In the genomic region with DNA sequence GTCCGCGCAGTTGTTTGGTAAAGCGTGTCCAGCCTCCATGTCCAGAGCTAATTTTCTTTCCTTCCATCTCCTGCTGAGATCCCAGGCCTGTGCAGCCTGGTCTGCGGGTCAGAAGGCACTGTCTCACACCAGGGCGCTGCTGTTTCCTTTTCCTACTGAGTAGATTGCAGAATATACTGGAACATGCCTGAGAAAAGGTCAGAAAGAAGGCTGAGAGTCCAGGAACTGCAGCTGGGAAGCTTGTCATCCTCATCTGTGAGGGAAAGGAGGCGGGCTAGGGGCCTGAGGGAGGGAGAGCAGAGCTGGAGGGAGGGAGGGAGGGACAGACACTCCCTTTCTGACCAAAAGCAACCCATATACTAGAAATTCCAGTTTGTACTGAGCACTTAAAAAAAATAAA, we compare ENCODE assay signal across 9 mouse cellular contexts.
DNase-seq lines count a peak whose midpoint lies in the region; ATAC-seq and TF ChIP-seq lines count a peak whose summit lies in the region.
"Had no signal": no experiment of that assay in that cellular context is flagged by ENCODE, and none has a peak within 500 bp of the region (broad histone marks: within the 10 kb centered on the region; RNA-seq: fewer than 3 reads in every experiment).

No protein-coding gene starts in this region.

- H3K4me3 ChIP-seq in intestine, embryonic 14.5 days (ENCODE audit: low read depth, low read length) = no peak overlapping the region
- H3K4me3 ChIP-seq in intestine, postnatal 0 days (ENCODE audit: low read depth, low read length) = no peak overlapping the region
- no peak overlapping the region for H3K4me3 ChIP-seq in heart, embryonic 11.5 days (ENCODE audit: low read depth, low read length)
- H3K4me3 ChIP-seq in macrophage (ENCODE audit: inconsistent target) = no peak overlapping the region

- no peaks in the 10 kb centered on the region for H3K27me3 ChIP-seq in intestine, embryonic 14.5 days (replicated peaks; ENCODE audit: control insufficient read depth, insufficient read depth, low read length)
- no peaks in the 10 kb centered on the region for H3K27me3 ChIP-seq in intestine, postnatal 0 days (replicated peaks; ENCODE audit: control insufficient read depth, insufficient read depth, low read length)
- H3K27me3 ChIP-seq in heart, embryonic 11.5 days (ENCODE audit: control insufficient read depth, insufficient read depth, low read length) = 0 out of 2 replicates have a peak, but pooled peaks cover 9% of the 10 kb centered on the region

- no peaks in the 10 kb centered on the region for H3K36me3 ChIP-seq in intestine, embryonic 14.5 days (ENCODE audit: control insufficient read depth, insufficient read depth, low read length)
- H3K36me3 ChIP-seq in intestine, postnatal 0 days (ENCODE audit: control insufficient read depth, insufficient read depth) = no peaks in the 10 kb centered on the region
- H3K36me3 ChIP-seq in heart, embryonic 11.5 days (ENCODE audit: control insufficient read depth, insufficient read depth, low read length) = no peaks in the 10 kb centered on the region
- H3K36me3 ChIP-seq in macrophage (ENCODE audit: inconsistent target) = no peaks in the 10 kb centered on the region
- H3K36me3 ChIP-seq: G1E had no signal

- peaks cover 26% of the 10 kb centered on the region for H3K4me1 ChIP-seq in intestine, embryonic 14.5 days (replicated peaks; ENCODE audit: control insufficient read depth, insufficient read depth, low read length)
- H3K4me1 ChIP-seq in intestine, postnatal 0 days (replicated peaks; ENCODE audit: control insufficient read depth, insufficient read depth, low read length) = 0 out of 2 replicates have a peak, but pooled peaks cover 3% of the 10 kb centered on the region
- H3K4me1 ChIP-seq in heart, embryonic 11.5 days (ENCODE audit: control insufficient read depth, insufficient read depth, low read length) = peaks cover 19% of the 10 kb centered on the region

- no peaks in the 10 kb centered on the region for H3K79me2 ChIP-seq in macrophage (ENCODE audit: inconsistent target)

- no peak for DNase-seq in intestine, embryonic 14.5 days (ENCODE audit: low spot score)
- DNase-seq in kidney, postnatal 25 days = peak; percentile 29 to 65
- no peak for DNase-seq in left cerebral cortex, adult 9 months (ENCODE audit: low spot score in 2 of 2)
- no peak for DNase-seq in layer of hippocampus, adult 9-10 months (ENCODE audit: low spot score)
- DNase-seq in spleen, postnatal 10 days (ENCODE audit: low spot score in 2 of 2) = no peak

- 0 out of 2 replicates have a peak, but pooled peaks have one; percentile 32 for ATAC-seq in intestine, embryonic 14.5 days (replicated peaks; ENCODE audit: low FRiP score, low TSS enrichment, low read depth)
- no peak for ATAC-seq in intestine, postnatal 0 days
- no peak for ATAC-seq in heart, embryonic 11.5 days (replicated peaks; ENCODE audit: insufficient number of reproducible peaks, low FRiP score, low TSS enrichment)

- whole genome bisulfite sequencing in intestine, embryonic 14.5 days = 41% methylated on average over 6 of the region's 6 CpGs
- WGBS in intestine, postnatal 0 days = 59% methylated on average over 6 of the region's 6 CpGs
- WGBS in heart, embryonic 11.5 days (ENCODE audit: insufficient replicate concordance) = 48% methylated on average over 6 of the region's 6 CpGs
- 90% methylated on average over 5 of the region's 6 CpGs for WGBS in macrophage (ENCODE audit: missing documents)

- H3K9ac ChIP-seq in intestine, embryonic 14.5 days (ENCODE audit: low read length) = no peak overlapping the region
- no peak overlapping the region for H3K9ac ChIP-seq in intestine, postnatal 0 days (ENCODE audit: low read depth, low read length)
- 0 out of 2 replicates have a peak overlapping the region, but pooled peaks have one; percentile 34 for H3K9ac ChIP-seq in heart, embryonic 11.5 days (ENCODE audit: low read depth, low read length)

- peak overlapping the region; percentile 43 for H3K27ac ChIP-seq in intestine, embryonic 14.5 days (ENCODE audit: low read depth)
- no peak overlapping the region for H3K27ac ChIP-seq in intestine, postnatal 0 days (ENCODE audit: low read depth, low read length)
- H3K27ac ChIP-seq in heart, embryonic 11.5 days (ENCODE audit: low read depth, low read length) = no peak overlapping the region
- peak overlapping the region; percentile 90 for H3K27ac ChIP-seq in macrophage

- H3K9me3 ChIP-seq in intestine, embryonic 14.5 days (ENCODE audit: control insufficient read depth, low read length) = no peaks in the 10 kb centered on the region
- no peaks in the 10 kb centered on the region for H3K9me3 ChIP-seq in intestine, postnatal 0 days (ENCODE audit: control insufficient read depth)
- H3K9me3 ChIP-seq in heart, embryonic 11.5 days (replicated peaks; ENCODE audit: control insufficient read depth, low read length) = no peaks in the 10 kb centered on the region
- H3K9me3 ChIP-seq: G1E had no signal

- no peak for TF ChIP-seq CTCF in intestine, postnatal 0 days (IDR thresholded peaks at IDR 0.05; ENCODE audit: low read depth)

- no peak overlapping the region; the same call in 1 of the 2 replicates for H3K4me2 ChIP-seq in intestine, embryonic 14.5 days (ENCODE audit: low read length)
- no peak overlapping the region for H3K4me2 ChIP-seq in intestine, postnatal 0 days (replicated peaks; ENCODE audit: low read depth)
- H3K4me2 ChIP-seq in heart, embryonic 11.5 days = peak overlapping the region; percentile 6; the same call in 1 of the 2 replicates

Comparison
In these comparisons a context has a peak if more than half of its experiments do, and no peak if none do; other contexts are left out.
1. H3K27ac ChIP-seq: peak in intestine, embryonic 14.5 days (single experiment) and macrophage (single experiment); none in intestine, postnatal 0 days (single experiment) and heart, embryonic 11.5 days (single experiment).
2. DNase-seq: peak in kidney, postnatal 25 days (2 of 2); none in intestine, embryonic 14.5 days (single experiment), left cerebral cortex, adult 9 months (0 of 2), layer of hippocampus, adult 9-10 months (single experiment) and spleen, postnatal 10 days (0 of 2).